Mouse (Mus musculus) layer of hippocampus, adult 18-20 months (tissue): Measurements from ENCODE around the gene P2rx4. TPM values are rescaled to one million over a fixed set of nuclear protein-coding genes. Genes with fewer than 3 reads are reported as not detected.

Experiments used
- DNase-seq, 2 experiments: peaks; one replicate each; pipeline ENCODE4 v3.0.0; 2022; ENCODE audit warnings: low spot score in 2 of 2
- microRNA-seq, 2 experiments: library from miRNA; unstranded; fragments of <30 nt; microRNA quantifications; one replicate each; pipeline ENCODE4 v1.2.0; 2021
- total RNA-seq, 2 experiments: library from RNA; stranded (reverse); gene quantifications; 2 replicates each; pipeline ENCODE4 v1.2.3; 2021

P2rx4 gene
- total RNA-seq, 2 experiments from 2014 or later = 12.6 to 15.0 TPM

DNA sequence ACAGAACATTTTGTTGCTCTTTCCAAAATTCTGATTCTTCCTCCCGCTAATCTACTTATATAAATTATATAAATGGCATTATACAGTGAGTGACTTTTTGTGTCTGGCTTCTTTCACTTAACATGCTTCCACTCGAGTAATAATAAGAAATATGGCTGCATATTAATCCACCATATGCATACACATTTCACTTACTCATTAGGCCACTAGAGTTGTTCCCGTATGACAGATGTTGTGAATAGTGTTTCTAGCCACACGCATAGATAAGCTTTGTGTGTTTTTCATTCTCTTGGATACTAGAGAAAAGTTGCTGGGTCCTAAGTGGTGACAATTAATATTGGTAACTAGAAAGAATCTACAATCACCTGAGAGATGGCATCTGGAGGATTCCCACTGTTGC lies 48.3 kb downstream of the P2rx4 start:
- no peak for DNase-seq

- no peak for DNase-seq
Observed at GRCm38 (mm10) chr5:122756144-122756543, 48.8 kb downstream of the P2rx4 start.

DNA sequence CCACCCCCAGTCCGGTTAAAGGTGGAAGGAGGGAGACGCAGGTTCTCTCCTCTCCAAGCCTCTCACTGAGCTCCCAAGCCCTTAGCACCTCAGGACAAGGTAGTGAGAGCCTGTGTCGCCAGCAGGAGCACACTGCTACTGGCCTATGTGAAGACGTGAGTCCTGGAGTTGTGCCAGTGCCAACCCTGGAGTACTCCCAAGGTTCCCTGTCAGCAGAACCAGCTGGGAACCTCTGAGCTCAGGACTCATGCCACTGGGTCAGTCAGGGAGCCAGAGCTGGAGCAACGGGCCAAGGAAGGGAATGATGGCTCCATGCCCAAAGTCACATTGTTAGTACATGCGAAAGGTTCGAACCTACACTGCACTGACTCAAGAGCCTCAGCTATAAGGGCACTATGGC lies 49.3 kb downstream of the P2rx4 start:
- DNase-seq = no peak

- DNase-seq = no peak
Observed at GRCm38 (mm10) chr5:122763271-122764031, 56.1 kb downstream of the P2rx4 start.

DNA sequence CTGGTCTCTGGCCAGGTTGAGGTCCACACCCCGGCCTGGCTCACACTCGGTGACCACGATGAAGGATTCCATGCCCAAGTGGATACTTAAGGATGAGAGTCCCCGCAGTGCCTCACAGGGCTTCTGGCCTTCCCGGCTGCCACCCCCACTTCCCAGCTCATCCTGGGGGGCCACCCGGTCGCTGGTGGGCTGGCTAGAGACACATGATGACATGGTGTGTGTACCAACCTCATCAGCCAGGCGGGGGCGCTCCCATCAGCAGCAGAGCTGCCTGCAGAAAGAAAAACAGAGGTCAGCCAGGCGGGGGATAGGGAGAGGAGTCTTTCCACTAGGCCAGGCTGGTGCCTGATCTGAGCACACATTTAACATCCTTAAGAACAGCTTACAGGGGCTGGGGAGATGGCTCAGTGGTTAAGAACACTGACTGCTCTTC lies 56.7 kb downstream of the P2rx4 start:
- peak in 1 of 2 experiments; percentile 31 for DNase-seq

GRCm38 (mm10) chr5:122767283-122767682 lies 59.9 kb downstream of the P2rx4 start:
- DNase-seq = no peak

GRCm38 (mm10) chr5:122769101-122769568 lies 61.8 kb downstream of the P2rx4 start:
- no peak for DNase-seq

GRCm38 (mm10) chr5:122770304-122770703 lies 63.0 kb downstream of the P2rx4 start:
- no peak for DNase-seq

DNA sequence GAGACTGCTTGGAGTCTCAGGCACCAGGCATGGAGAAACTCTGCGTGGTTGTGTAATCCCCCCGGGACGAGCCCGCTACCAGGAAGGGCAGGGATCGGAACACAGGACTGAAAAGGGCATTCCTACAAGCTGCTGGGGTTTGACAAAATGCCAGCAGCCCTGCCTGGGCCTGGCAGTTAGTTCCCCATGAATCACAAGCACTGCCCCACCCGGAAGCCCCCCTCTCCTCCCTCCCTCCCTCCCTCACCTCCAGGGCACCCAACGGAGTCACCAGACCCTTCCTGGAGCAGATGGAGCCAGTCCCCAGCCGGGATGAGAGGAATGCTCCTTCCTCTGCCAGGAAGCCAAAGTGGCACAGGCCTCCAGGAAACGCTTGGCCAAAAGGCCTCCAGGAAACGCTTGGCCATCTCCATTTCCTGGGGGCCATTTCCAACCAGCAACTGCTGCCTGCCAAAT lies 63.5 kb downstream of the P2rx4 start:
- no peak for DNase-seq

- DNase-seq = no peak
Observed at GRCm38 (mm10) chr5:122771428-122771827, 64.1 kb downstream of the P2rx4 start.

DNA sequence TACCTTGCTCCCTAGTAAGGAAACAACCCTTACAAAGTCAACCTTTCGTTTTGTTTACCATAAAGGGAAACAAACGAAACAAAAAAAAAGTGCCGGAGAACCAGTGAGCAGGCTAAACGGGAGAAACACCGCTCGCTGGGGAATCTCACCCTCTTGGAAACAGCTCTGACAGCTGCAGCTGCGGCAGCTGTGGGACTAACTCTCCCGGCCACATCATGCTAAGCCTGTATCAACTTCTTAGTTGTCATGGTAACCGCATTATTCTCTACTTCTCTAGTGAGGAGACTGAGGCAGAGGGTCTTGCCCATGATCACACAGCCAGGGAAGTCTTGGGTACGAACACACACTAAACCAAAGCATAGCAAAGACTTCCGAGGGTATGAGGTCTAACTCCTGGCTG lies 66.4 kb downstream of the P2rx4 start:
- DNase-seq = no peak

- DNase-seq = peak in 1 of 2 experiments; percentile 54
Observed at GRCm38 (mm10) chr5:122774743-122775611, 67.6 kb downstream of the P2rx4 start.

DNA sequence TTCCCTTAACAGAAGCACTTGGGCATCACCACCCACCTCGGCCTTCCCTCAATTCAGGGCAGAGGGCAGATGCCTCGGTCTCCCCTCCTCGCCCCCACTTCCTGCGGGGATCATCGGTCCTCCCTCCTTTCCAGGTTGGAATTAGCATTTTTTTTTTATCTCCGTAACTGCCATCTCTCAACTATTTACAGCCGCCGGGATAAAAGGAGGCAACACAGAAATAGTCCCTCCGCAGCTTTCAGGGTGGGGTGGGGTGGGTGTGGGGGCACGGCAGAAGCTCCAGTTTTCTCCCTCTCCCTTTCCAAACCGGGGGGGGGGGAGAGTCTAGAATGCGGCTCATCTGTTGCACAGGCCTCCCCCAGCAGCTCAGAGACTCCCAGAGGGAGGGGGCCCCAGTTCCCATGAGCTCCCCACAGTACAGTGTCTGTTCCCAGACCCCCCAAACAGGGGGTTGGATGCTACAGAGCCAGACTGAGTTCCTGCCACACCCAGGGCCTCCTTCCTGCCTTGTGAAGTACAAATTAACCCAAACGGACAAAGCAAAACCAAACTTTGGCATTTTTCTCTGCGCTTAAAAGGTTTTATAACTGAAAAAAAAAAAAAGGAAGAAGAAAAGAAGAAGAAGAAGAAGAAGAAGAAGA lies 68.4 kb downstream of the P2rx4 start:
- no peak for DNase-seq

- no peak for DNase-seq
Observed at GRCm38 (mm10) chr5:122777322-122777721, 70.0 kb downstream of the P2rx4 start.

GRCm38 (mm10) chr5:122778231-122779226 lies 71.2 kb downstream of the P2rx4 start:
- DNase-seq = no peak

Small RNA genes lying within 50 kb of the gene (microRNA-seq; reads per million reads assigned to microRNA genes)
- 2.0 to 2.3 reads per million in 2 experiments for gene Mir8115

Other genes starting within 250 kb of the P2rx4 start
- gene Atp2a2, start 205.3 kb upstream of the P2rx4 start, total RNA-seq = 100 to 1,000 TPM; 601 to 621 TPM
- 10 to 100 TPM; 40.9 to 46.9 TPM for gene Ift81, start 93.0 kb upstream of the P2rx4 start, total RNA-seq
- 1 to 10 TPM; 7.2 to 9.9 TPM for gene P2rx7, start 63.6 kb upstream of the P2rx4 start, total RNA-seq
- gene Camkk2, start 71.9 kb downstream of the P2rx4 start, total RNA-seq = 100 to 1,000 TPM in 1 of 2 experiments, 10 to 100 TPM in 1; 94.9 to 103 TPM
- gene Anapc5, start 113.8 kb downstream of the P2rx4 start, total RNA-seq = 100 to 1,000 TPM; 196 to 200 TPM
- gene Rnf34, start 142.5 kb downstream of the P2rx4 start, total RNA-seq = 10 to 100 TPM; 50.2 to 71.5 TPM